Mouse (Mus musculus): ENCODE measurements at regions not wholly inside any gene's neighbourhood (a gene's known extent, or its start where the extent isn't known, plus 50 kb on each side); places are given as distances from the start of the nearest gene placed in this dataset.

DNA sequence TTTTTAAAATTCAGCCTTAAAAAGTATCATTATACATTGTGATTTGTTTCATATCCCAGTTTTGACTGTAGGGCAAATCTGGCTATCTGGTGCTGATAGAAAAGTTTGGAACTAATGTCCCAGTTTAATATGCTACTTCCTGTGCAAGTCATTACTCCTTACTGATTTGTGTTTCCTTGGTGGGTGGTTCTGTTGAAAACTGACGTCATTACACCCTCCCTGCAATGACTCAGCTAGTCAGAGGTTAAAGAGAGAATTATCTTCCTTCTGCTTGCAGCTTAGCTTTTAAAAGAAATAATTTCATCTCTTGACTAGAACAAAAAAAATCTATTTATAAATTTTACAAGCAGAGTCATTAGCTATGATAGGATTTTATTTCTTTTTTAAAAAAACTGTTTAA lies 104.2 kb upstream of the Abcb5 start:
- TF ChIP-seq EP300 (IDR thresholded peaks at IDR 0.05; ENCODE audit: low read depth) (no peak), CTCF (IDR thresholded peaks at IDR 0.05; ENCODE audit: low read depth) (no peak)
